Mouse (Mus musculus) fibroblast of lung, adult 2 months (primary cell): ENCODE data around the gene Tmcc3.

Experiments
- DNase-seq: peaks from one replicate; pipeline ENCODE4 v3.0.0-alpha.2; 2011; ENCODE audit warnings: low read depth

Tmcc3 gene

GRCm38 (mm10) chr10:94415950-94416844 is 104.4 kb downstream of the Tmcc3 start:
- DNase-seq: no peak

GRCm38 (mm10) chr10:94417643-94418042 is 105.9 kb downstream of the Tmcc3 start:
- no peak for DNase-seq

- DNase-seq: no peak
Observed at GRCm38 (mm10) chr10:94426000-94426920, 114.5 kb downstream of the Tmcc3 start.

GRCm38 (mm10) chr10:94426921-94427270 is 115.1 kb downstream of the Tmcc3 start:
- no peak for DNase-seq

- no peak for DNase-seq
Observed at GRCm38 (mm10) chr10:94428186-94428942, 116.6 kb downstream of the Tmcc3 start.

GRCm38 (mm10) chr10:94430566-94430965 is 118.8 kb downstream of the Tmcc3 start:
- DNase-seq: no peak

- DNase-seq: no peak
Observed at GRCm38 (mm10) chr10:94432933-94433332, 121.2 kb downstream of the Tmcc3 start.

- no peak for DNase-seq
Observed at GRCm38 (mm10) chr10:94433901-94434300, 122.2 kb downstream of the Tmcc3 start.

GRCm38 (mm10) chr10:94442725-94443124 is 131.0 kb downstream of the Tmcc3 start:
- DNase-seq: no peak

- no peak for DNase-seq
Observed at GRCm38 (mm10) chr10:94443453-94443852, 131.7 kb downstream of the Tmcc3 start.

- DNase-seq: no peak
Observed at GRCm38 (mm10) chr10:94445192-94445591, 133.4 kb downstream of the Tmcc3 start.

- DNase-seq: no peak
Observed at GRCm38 (mm10) chr10:94446379-94447008, 134.7 kb downstream of the Tmcc3 start.

- DNase-seq: no peak
Observed at GRCm38 (mm10) chr10:94449676-94450075, 137.9 kb downstream of the Tmcc3 start.

- no peak for DNase-seq
Observed at GRCm38 (mm10) chr10:94450781-94451180, 139.0 kb downstream of the Tmcc3 start.

- no peak for DNase-seq
Observed at GRCm38 (mm10) chr10:94457454-94457853, 145.7 kb downstream of the Tmcc3 start.

GRCm38 (mm10) chr10:94458690-94459089 is 146.9 kb downstream of the Tmcc3 start:
- no peak for DNase-seq

- DNase-seq: no peak
Observed at GRCm38 (mm10) chr10:94461378-94461777, 149.6 kb downstream of the Tmcc3 start.

GRCm38 (mm10) chr10:94461871-94462270 is 150.1 kb downstream of the Tmcc3 start:
- no peak for DNase-seq

GRCm38 (mm10) chr10:94462386-94463064 is 150.8 kb downstream of the Tmcc3 start:
- peak; percentile 27 for DNase-seq

GRCm38 (mm10) chr10:94463410-94463809 is 151.7 kb downstream of the Tmcc3 start:
- no peak for DNase-seq

GRCm38 (mm10) chr10:94465646-94466045 is 153.9 kb downstream of the Tmcc3 start:
- DNase-seq: no peak
